Mouse (Mus musculus) left cerebral cortex, postnatal 25 days (tissue): ENCODE measurements at regions not wholly inside any gene's neighbourhood (a gene's known extent, or its start where the extent isn't known, plus 50 kb on each side); places are given as distances from the start of the nearest gene placed in this dataset.
"Not testable (repeated sequence)": the region's sequence is repeated elsewhere in the genome, so short reads cannot be mapped to it uniquely, and the experiment has no call there.

ENCODE experiments used
- DNase-seq, 2 experiments: peaks; one replicate each; pipeline ENCODE4 v3.0.0; 2022; ENCODE audit warnings: low spot score in 2 of 2, mixed read lengths in 1 of 2
- intact Hi-C: fragments of 180-260 bp; cut with DNase I; formaldehyde crosslinking; loops from one replicate; pipeline ENCODE4 v1.15.1; 2025

GRCm38 (mm10) chr6:3911284-3911683, 77.4 kb downstream of the Tfpi2 start:
- peak in 1 of 2 experiments; percentile 1 for DNase-seq
- intact Hi-C loops = loop anchor here (10.0 kb wide), 1 partner anchor 634 kb away; no protein-coding TSS in a partner anchor

- intact Hi-C loops = no loop called here
These were observed 84.0 kb downstream of the Tfpi2 start for GRCm38 (mm10) chr6:3904704-3905103.

GRCm38 (mm10) chr6:3875816-3876215, 111.3 kb upstream of the Calcr start:
- DNase-seq = not testable (repeated sequence)

More at GRCm38 (mm10) chr6:3904704-3905103, 84.0 kb downstream of the Tfpi2 start:
- no peak for DNase-seq

GRCm38 (mm10) chr6:3874826-3875225, 110.3 kb upstream of the Calcr start:
- intact Hi-C loops = not testable (repeated sequence)

More at GRCm38 (mm10) chr6:3875816-3876215, 111.3 kb upstream of the Calcr start:
- intact Hi-C loops = not testable (repeated sequence)

GRCm38 (mm10) chr6:3861046-3861445, 96.5 kb upstream of the Calcr start:
- intact Hi-C loops = no loop called here
- peak; percentile 2 to 3 for DNase-seq

More at GRCm38 (mm10) chr6:3874826-3875225, 110.3 kb upstream of the Calcr start:
- not testable (repeated sequence) for DNase-seq

- intact Hi-C loops = no loop called here
- DNase-seq = no peak
These were observed 96.1 kb upstream of the Calcr start for GRCm38 (mm10) chr6:3860587-3860975.

GRCm38 (mm10) chr6:3859942-3860586, 95.5 kb upstream of the Calcr start:
- no peak for DNase-seq
- intact Hi-C loops = no loop called here

- DNase-seq = peak in 1 of 2 experiments; percentile 1
- intact Hi-C loops = no loop called here
These were observed 85.6 kb upstream of the Calcr start for GRCm38 (mm10) chr6:3850146-3850545.
